Mouse (Mus musculus): ENCODE measurements around the gene Fndc3b. TPM values are rescaled to one million over a fixed set of nuclear protein-coding genes. Genes with fewer than 3 reads are reported as not detected.

Gene Fndc3b
- total RNA-seq, 2 experiments from 2014 or later = 1.5 to 7.7 TPM

- ATAC-seq (replicated peaks; ENCODE audit: low FRiP score, poor library complexity, severe bottlenecking) = no peak
Measured at GRCm38 (mm10) chr3:27604629-27605028, 106.5 kb downstream of the Fndc3b start.

DNA sequence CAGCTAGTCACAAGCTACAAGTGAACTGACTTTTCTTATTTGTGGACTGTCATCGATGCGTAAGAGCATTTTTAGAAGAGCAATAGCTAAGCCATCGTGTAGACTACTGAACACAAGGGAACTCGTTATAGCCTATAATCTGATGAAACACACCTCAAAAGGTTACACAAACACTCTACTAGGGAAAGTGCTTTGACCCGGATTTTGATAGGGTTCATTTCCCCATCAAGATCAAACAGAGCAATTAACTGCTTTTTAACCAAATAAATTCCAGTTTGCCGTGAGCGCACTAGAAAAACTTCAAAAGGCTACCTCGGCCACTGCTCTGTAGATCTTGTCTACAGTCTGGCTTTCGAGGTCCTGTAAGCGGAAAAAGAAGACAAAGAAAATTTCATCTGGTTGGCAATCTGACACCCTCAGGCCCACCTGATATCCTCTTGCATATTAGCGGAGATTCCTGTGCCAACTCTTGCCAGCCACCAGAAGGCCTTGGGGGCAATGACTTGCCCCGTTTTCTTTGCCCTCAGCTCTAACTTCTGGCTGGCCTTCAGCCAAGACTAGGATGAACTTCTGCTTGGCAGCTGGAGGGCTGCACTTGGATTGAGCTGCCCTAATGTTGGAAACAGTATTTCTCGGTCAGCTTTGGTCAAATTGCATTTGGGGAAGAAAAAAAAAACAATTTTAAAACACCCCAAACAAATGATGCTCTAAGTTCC, 107.0 kb downstream of the Fndc3b start:
- no peak for ATAC-seq (replicated peaks; ENCODE audit: low FRiP score, poor library complexity, severe bottlenecking)

DNA sequence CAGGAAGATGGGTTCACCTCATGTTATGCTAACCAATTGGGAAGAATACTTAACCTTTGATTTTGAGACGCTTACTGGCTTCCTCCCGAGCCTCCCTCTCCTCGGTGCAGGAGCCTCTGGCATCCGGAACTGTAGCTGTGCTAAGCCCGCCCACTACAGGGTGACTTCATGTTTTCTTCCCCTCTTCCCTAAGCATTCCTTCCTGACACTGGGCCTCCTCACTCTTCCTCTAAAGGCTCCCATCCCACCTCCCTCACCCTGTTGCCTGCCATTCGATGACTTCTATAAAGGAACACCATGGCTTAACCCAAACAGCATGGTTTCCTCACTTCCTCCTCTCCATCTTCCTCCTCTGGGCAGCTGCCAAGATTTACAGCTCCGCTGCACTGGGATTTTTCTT, 110.5 kb downstream of the Fndc3b start:
- no peak for ATAC-seq (replicated peaks; ENCODE audit: low FRiP score, poor library complexity, severe bottlenecking)

DNA sequence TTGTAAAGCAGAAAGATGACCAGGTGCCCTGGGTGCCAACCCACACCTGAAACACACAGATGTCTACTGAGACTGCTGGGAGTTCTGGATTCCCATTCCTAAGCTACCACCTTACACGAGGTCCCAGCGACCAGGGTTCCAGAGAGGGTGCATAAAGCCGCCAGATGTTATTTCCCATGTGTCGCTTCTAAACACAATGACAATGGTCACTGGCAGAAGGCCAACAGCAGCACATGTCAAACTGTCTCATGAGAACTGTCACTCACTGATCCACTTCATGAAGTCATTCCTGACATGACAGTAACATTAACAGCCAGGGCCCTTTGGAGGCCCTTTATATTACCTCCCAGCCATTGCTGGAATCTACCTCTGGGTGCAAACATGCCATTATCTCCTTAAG, 110.9 kb downstream of the Fndc3b start:
- ATAC-seq (replicated peaks; ENCODE audit: low FRiP score, poor library complexity, severe bottlenecking) = no peak

DNA sequence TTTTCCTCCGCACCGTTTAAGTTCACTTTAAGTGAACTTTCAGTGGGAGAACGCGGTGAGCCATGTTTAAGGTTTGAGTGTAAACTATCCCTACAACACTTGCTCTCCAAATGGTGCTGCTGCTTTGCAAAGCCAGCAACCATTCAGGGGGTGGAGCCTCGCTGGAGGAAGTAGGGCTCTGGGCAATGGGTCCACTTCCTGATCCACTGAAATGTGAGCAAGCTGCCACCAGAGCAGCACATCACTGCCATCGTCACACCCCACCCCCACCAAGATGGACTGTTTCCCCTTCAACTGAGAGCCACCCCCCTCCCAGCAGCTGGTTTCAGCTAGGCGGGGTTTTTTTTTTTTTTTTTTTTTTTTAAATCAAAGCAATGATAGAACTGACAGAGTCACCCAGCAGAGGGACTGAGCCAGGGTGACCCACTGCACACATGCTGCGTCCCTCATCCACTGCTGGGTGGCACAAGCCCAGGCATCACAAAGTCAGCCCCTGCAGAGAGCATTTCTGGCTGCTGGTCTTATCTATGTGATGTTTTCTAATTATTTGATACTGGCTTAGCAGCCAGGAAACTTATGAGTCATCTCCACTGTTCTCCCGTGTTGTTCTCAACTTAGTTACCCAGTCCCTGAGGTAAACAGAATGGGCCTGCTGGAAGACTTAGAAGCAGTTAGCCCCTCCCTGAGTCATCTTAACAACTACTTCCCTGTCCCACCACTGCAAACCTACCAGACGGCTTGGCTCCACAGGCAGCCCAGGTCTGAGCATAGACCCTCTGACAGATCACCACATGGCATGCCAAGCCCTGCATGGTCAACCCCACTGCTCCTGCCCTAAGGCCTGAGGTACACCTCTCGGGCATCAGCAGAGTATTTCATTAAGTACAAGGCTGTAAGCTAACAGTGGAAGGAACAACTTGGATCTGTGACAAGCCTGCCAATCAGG, 112.4 kb downstream of the Fndc3b start:
- ATAC-seq (replicated peaks; ENCODE audit: low FRiP score, poor library complexity, severe bottlenecking) = no peak

GRCm38 (mm10) chr3:27593485-27594138, 117.5 kb downstream of the Fndc3b start:
- ATAC-seq (replicated peaks; ENCODE audit: low FRiP score, poor library complexity, severe bottlenecking) = no peak

- ATAC-seq (replicated peaks; ENCODE audit: low FRiP score, poor library complexity, severe bottlenecking) = no peak
Measured at GRCm38 (mm10) chr3:27592728-27593484, 118.2 kb downstream of the Fndc3b start.

GRCm38 (mm10) chr3:27590823-27591222, 120.3 kb downstream of the Fndc3b start:
- ATAC-seq (replicated peaks; ENCODE audit: low FRiP score, poor library complexity, severe bottlenecking) = no peak

GRCm38 (mm10) chr3:27589305-27589704, 121.8 kb downstream of the Fndc3b start:
- ATAC-seq (replicated peaks; ENCODE audit: low FRiP score, poor library complexity, severe bottlenecking) = no peak

- no peak for ATAC-seq (replicated peaks; ENCODE audit: low FRiP score, poor library complexity, severe bottlenecking)
Measured at GRCm38 (mm10) chr3:27588604-27589003, 122.5 kb downstream of the Fndc3b start.

DNA sequence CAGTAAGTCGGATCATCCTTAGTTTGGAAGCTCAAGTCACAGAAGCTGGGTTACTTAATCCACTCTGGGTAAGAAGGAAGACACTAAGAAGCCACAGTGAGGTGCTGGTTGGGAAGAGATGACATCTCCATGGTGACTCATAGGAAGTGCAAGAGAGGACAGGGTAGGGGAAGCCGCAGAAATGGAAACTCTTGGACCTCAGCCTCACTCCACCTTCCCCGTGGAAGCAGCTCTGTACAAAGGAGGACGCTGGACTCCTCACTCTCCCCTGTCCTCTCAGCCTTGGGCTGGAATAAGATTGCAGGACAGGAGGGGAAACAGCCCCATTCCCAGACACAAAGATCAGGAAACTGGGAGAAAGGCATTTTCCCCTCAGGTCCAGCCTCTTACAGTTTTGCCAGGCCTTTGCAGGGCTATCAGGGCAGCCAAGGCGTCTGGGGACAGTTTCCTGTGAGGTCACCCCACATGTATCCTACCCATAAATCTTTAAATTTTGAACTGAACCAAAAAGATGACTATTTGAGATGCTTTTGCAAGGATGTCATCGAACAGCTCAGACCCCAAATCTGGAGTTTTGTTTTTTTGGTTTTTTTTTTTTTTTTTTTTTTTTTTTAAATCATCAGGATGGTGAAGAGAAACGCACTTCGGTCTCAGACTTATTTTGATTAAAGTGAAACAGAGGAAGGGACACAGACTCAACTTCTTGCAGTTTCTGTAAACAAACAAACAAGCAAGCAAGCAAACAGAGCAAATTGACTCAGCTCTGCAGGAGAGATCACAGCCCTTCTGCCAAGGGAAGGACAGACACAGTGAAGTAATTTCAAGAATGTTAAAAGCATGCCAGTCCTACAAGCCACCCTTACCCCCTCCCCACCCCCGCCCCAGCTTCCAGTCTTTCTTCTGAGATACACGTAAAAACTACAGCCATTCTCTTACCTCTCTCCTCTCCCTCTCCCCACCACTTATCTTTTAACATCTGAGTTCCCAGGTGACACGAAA, 126.2 kb downstream of the Fndc3b start:
- no peak for ATAC-seq (replicated peaks; ENCODE audit: low FRiP score, poor library complexity, severe bottlenecking)

- ATAC-seq (replicated peaks; ENCODE audit: low FRiP score, poor library complexity, severe bottlenecking) = no peak
Measured at GRCm38 (mm10) chr3:27581931-27582840, 128.9 kb downstream of the Fndc3b start.

- no peak for ATAC-seq (replicated peaks; ENCODE audit: low FRiP score, poor library complexity, severe bottlenecking)
Measured at GRCm38 (mm10) chr3:27580956-27581355, 130.2 kb downstream of the Fndc3b start.

GRCm38 (mm10) chr3:27579894-27580613, 131.1 kb downstream of the Fndc3b start:
- no peak for ATAC-seq (replicated peaks; ENCODE audit: low FRiP score, poor library complexity, severe bottlenecking)

DNA sequence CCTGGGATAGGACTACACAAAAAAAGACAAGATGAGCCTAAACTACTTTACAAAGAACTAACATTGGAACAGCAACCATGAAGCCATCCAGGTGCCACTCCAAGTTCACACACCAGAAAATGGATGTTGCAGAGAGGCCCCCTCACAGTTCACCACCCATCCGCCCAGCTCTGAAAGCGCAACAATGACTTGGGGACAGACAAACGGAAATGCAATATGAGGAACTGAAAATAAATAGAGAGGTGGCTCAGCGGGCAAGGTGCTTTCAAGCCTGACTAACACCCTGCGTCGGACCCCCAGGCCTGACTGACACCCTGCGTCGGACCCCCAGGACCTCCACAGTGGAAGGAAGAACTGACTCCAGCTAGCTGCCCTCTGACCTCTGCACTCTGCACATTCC, 131.9 kb downstream of the Fndc3b start:
- no peak for ATAC-seq (replicated peaks; ENCODE audit: low FRiP score, poor library complexity, severe bottlenecking)

DNA sequence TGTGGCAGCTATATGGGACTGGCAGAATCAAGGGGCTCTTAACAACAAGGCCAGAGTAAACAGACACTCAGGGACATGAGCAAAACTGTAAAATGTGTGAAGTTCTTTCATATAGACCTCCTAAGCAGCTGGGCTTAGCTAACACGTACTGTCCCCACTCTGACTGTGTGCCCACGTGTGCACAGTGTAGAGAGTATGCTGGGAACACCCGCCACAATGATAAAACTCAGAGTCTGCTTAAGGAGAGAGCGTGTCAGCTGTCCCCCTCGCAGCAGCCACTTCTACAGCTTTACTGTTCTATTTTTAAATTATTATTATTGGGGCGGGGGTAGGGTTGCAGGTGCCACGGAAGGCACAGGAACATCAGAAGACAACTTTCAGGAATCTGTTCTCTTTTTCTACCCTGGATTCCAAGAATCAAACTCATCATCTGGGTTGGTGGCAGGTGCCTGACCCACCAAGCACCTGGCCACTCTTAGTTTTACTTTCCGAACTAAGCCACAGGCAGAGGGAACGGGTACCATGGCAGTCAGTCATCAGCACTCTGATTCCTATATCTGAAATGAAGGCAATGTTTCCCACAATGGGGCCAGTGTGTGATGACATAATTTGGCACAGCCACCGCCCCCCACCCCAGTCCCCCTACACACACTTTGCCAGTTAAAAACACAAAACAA, 133.6 kb downstream of the Fndc3b start:
- ATAC-seq (replicated peaks; ENCODE audit: low FRiP score, poor library complexity, severe bottlenecking) = no peak
